Mouse (Mus musculus) mouse embryonic stem cell (cell line): ENCODE results near the gene Smo.

Experiments
- in situ Hi-C, 2 experiments: fragments of 300-500 bp; cut with MboI; formaldehyde crosslinking; loops; 1 replicate in 1 of 2; 3 replicates in 1 of 2; pipeline ENCODE4 v1.14.3; 2019 to 2020; ENCODE audit warnings: low sequenced_read_pairs in 2 of 2, low pct_unique_long_range_greater_than_20kb in 1 of 2, mixed read lengths in 1 of 2; ENCODE audit not compliant: unreplicated experiment in 1 of 2

Gene Smo

DNA sequence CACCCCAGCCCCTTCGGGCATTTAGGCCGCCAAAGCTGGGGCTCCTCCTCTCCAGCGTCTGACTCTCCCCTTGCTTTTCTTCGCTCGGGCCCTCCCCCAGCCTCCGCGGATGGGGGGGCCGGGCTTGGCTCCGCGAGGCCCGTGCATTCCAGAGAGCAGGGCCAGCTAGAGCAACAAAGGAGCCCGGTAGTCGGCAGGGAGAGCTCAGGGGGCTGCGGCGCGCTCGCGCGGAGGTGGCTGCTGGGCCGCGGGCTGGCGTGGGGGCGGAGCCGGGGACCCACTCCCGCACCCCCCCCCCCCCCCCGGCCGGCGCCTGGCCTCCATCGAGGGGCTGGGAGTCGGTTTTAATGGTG is at the start of gene Smo:
Gene Smo, plus strand, starts transcription at position 168 of the 353 bp plus-strand sequence.
- in situ Hi-C loops = no loop called here

GRCm38 (mm10) chr6:29685952-29686351 is 49.4 kb upstream of the Smo start:
- in situ Hi-C loops = no loop called here

DNA sequence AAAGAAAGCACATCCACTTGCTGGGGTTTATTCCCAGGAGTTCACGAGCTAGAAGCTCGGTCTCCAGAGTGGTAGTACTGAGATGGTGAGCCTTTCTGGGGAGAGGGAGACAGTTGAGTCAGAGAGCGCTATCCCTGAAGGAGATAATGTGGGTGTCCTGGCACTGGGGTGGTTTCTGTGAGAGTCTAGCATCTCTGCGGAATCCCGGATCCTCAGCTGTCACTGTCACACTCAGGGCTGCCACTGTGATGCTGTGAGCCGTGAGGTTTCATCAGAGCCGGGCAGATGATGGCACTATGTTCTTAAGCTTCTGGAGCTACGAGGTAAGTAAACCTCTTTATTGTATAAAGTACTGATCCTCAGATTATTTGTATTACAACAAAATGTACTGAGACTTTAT is 45.8 kb upstream of the Smo start:
- in situ Hi-C loops = no loop called here

- in situ Hi-C loops = no loop called here
Observed at GRCm38 (mm10) chr6:29693953-29694352, 41.4 kb upstream of the Smo start, which contains the start of gene Tspan33. Tspan33 (plus strand) TSS chr6:29694222.

GRCm38 (mm10) chr6:29694375-29695289 is 40.7 kb upstream of the Smo start:
- in situ Hi-C loops = no loop called here

- in situ Hi-C loops = no loop called here
Observed at GRCm38 (mm10) chr6:29695290-29695674, 40.0 kb upstream of the Smo start.

- in situ Hi-C loops = no loop called here
Observed at GRCm38 (mm10) chr6:29695975-29696374, 39.3 kb upstream of the Smo start.

- in situ Hi-C loops = no loop called here
Observed at GRCm38 (mm10) chr6:29697139-29697538, 38.2 kb upstream of the Smo start.

DNA sequence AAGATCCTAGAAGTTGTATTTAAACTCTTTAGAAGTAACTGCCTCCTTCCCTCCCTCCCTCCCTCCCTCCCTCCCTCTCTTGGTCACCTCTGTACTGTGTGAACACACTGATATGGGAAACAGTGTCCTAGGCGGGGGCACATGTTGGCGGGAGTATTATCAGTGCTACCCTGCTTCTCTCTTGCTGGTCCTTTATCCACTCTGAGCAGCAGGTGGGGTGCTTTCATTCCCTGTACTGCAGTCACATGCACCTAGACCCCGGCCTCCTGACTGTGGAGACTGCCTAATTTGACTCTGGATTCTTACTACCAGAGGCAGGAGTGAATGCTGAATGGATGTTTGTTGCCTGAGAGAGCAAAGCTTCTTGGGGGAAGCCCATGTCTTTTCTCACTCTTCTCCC is 37.8 kb upstream of the Smo start:
- in situ Hi-C loops = no loop called here

- in situ Hi-C loops = no loop called here
Observed at GRCm38 (mm10) chr6:29699085-29699745, 36.1 kb upstream of the Smo start.

GRCm38 (mm10) chr6:29701051-29701450 is 34.3 kb upstream of the Smo start:
- in situ Hi-C loops = no loop called here

DNA sequence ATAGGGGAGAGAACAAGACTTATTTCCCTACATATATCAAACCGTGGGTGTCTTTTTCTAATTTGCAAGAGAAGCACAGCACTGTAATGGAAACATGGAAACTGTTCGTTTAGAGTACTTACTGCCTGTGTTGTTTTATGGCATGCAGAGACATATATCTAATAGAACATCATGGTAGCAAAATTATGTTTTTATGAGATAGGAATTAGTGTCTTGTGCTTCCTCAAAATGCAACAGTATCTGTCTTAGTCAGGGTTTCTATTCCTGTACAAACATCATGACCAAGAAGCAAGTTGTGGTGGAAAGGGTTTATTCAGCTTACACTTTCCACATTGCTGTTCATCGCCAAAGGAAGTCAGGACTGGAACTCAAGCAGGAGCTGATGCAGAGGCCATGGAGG is 33.2 kb upstream of the Smo start:
- in situ Hi-C loops = no loop called here

GRCm38 (mm10) chr6:29704143-29704542 is 31.2 kb upstream of the Smo start:
- in situ Hi-C loops = no loop called here

GRCm38 (mm10) chr6:29707902-29708301 is 27.4 kb upstream of the Smo start:
- in situ Hi-C loops = no loop called here

DNA sequence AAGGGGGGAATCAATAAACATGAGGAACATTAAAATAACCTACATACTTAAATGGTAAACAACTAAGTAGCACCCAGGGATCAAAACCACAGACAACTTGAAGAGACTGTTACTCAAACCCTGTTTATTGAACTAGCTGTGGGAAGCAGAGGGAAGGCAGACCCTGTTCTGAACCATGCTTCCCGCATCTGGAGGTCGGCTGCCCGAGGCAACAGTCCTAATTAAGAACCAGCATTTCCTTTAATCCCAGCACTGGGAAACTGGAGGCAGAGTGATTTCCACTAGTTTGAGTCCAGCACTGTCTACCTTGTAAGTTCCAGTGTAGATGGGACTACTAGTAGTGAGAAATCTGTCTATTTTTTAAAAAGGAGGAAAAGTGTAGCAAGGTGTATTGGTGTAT is 24.0 kb upstream of the Smo start:
- in situ Hi-C loops = no loop called here

GRCm38 (mm10) chr6:29712011-29712584 is 23.2 kb upstream of the Smo start:
- in situ Hi-C loops = no loop called here

- in situ Hi-C loops = no loop called here
Observed at GRCm38 (mm10) chr6:29716624-29717365, 18.5 kb upstream of the Smo start.

GRCm38 (mm10) chr6:29717541-29717940 is 17.8 kb upstream of the Smo start:
- in situ Hi-C loops = no loop called here

- in situ Hi-C loops = no loop called here
Observed at GRCm38 (mm10) chr6:29717952-29718521, 17.3 kb upstream of the Smo start.
